In the genomic region with DNA sequence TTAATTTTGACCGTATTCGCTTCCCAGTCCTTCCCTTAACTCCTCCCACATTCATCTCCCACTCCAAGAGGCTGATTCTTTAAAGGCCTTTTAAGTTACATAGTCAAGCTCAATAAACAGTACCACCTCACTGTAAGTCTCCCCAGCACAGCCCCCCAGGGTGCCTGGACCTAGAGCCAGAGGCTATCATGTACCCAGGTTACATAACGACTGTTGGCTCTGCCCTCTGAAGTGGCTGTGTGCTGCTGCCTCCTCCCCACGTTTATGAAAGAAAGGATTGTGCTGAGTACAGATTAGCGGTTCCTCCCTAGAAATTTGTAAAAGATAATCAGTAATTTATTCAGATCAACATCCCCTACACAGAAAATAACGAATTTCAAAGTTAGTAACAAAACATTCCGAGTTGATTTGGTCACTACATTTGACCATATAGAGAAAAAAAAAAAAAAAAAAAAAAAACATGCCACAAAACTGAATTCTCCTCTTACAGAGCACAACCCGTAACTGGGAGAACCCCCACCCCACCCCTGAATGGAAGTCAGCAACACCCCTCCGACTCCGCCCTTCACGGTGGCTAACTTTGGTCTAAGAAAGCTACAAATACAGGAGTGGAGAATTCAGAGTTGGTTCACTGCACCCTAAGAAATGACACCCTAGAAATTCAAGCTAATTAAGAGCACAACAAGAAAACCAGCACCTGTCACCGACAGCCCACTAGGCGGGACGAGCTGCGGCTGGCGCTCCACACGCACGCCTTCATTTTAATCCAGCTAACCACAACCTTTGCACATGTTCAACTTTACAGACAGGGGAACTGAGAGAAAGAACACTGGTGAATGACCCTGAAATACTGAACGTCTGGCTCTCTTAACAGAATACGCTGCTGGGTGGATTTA, we compare ENCODE assay signal across 10 mouse cellular contexts. TPM values are rescaled to one million over a fixed set of nuclear protein-coding genes. Genes with fewer than 3 reads are reported as not detected.
DNase-seq lines count a peak whose midpoint lies in the region; ATAC-seq and TF ChIP-seq lines count a peak whose summit lies in the region.
"Had no signal": no experiment of that assay in that cellular context is flagged by ENCODE, and none has a peak within 500 bp of the region (broad histone marks: within the 10 kb centered on the region; RNA-seq: fewer than 3 reads in every experiment).

No protein-coding gene starts in this region.

- H3K36me3 ChIP-seq in heart, embryonic 13.5 days = peaks cover 32% of the 10 kb centered on the region
- H3K36me3 ChIP-seq in hindbrain, embryonic 10.5 days = peaks cover 42% of the 10 kb centered on the region

- H3K4me2 ChIP-seq in heart, embryonic 13.5 days = no peak overlapping the region
- H3K4me2 ChIP-seq: limb, embryonic 15.5 days had no signal

- H3K27me3 ChIP-seq in heart, embryonic 13.5 days (replicated peaks) = no peaks in the 10 kb centered on the region
- no peaks in the 10 kb centered on the region for H3K27me3 ChIP-seq in hindbrain, embryonic 10.5 days (ENCODE audit: insufficient read depth, poor library complexity, severe bottlenecking)
- H3K27me3 ChIP-seq: limb, embryonic 15.5 days had no signal

- H3K27ac ChIP-seq in heart, embryonic 13.5 days (replicated peaks) = peak overlapping the region; percentile 65
- H3K27ac ChIP-seq in olfactory bulb, adult 2 months (ENCODE audit: insufficient read depth, low read depth, low read length) = 0 out of 2 replicates have a peak overlapping the region, but pooled peaks have one; percentile 3
- H3K27ac ChIP-seq in hindbrain, embryonic 10.5 days = no peak overlapping the region
- H3K27ac ChIP-seq: limb, embryonic 15.5 days had no signal

- 0 out of 2 replicates have a peak overlapping the region, but pooled peaks have one; percentile 8 for H3K9ac ChIP-seq in heart, embryonic 13.5 days
- H3K9ac ChIP-seq: limb, embryonic 15.5 days had no signal

- DNase-seq in heart, postnatal 25 days (ENCODE audit: low spot score) = no peak
- DNase-seq in T-cell, adult 2 months (ENCODE audit: low spot score) = peak; percentile 60
- no peak for DNase-seq in left cerebral cortex, postnatal 14 days (ENCODE audit: low spot score in 2 of 2)
- DNase-seq in adrenal gland, postnatal 25 days = no peak
- DNase-seq in hindbrain, embryonic 10.5 days (ENCODE audit: low spot score) = no peak

- WGBS in heart, embryonic 13.5 days = 72% methylated on average over 20 of the region's 20 CpGs
- 30% methylated on average over 20 of the region's 20 CpGs for WGBS in olfactory bulb, adult 2 months
- WGBS in hindbrain, embryonic 10.5 days = 74% methylated on average over 20 of the region's 20 CpGs

- peaks cover 50% of the 10 kb centered on the region for H3K4me1 ChIP-seq in heart, embryonic 13.5 days
- H3K4me1 ChIP-seq in olfactory bulb, adult 2 months (ENCODE audit: control insufficient read depth, insufficient read depth, low read length) = peaks cover 16% of the 10 kb centered on the region
- H3K4me1 ChIP-seq in hindbrain, embryonic 10.5 days (replicated peaks) = peaks cover 10% of the 10 kb centered on the region

- intact Hi-C loops in heart, postnatal 25 days (cut with DNase I) = no loop called here
- intact Hi-C loops in left cerebral cortex, postnatal 14 days (cut with DNase I) = no loop called here

- TF ChIP-seq POLR2A in olfactory bulb, adult 2 months (IDR thresholded peaks at IDR 0.05; ENCODE audit: insufficient read depth, low read depth, low read length) = no peak

- no peak overlapping the region for H3K4me3 ChIP-seq in heart, embryonic 13.5 days
- no peak overlapping the region for H3K4me3 ChIP-seq in olfactory bulb, adult 2 months (ENCODE audit: insufficient read depth, low read depth, low read length)
- H3K4me3 ChIP-seq in hindbrain, embryonic 10.5 days = no peak overlapping the region
- H3K4me3 ChIP-seq: erythroblast, embryonic 14.5 days; limb, embryonic 15.5 days had no signal

- TF ChIP-seq CTCF in olfactory bulb, adult 2 months (IDR thresholded peaks at IDR 0.05; ENCODE audit: insufficient read depth, low read depth, low read length) = no peak

- H3K9me3 ChIP-seq in heart, embryonic 13.5 days = no peaks in the 10 kb centered on the region
- no peaks in the 10 kb centered on the region for H3K9me3 ChIP-seq in hindbrain, embryonic 10.5 days
- H3K9me3 ChIP-seq: limb, embryonic 15.5 days had no signal

- ATAC-seq in heart, embryonic 13.5 days (ENCODE audit: extremely low read depth, insufficient number of reproducible peaks, low FRiP score, low TSS enrichment) = no peak
- ATAC-seq in granulocyte monocyte progenitor cell, adult 5-6 weeks (replicated peaks; ENCODE audit: poor library complexity, severe bottlenecking) = peak; percentile 46

RNA-seq across cellular contexts. Expression of gene Fryl, which starts 47.0 kb away (rescaled TPM):
- 27.3 and 28.8 TPM in 2 replicates for polyA plus RNA-seq in heart, embryonic 13.5 days (2015; fragmentation: Nextera tagmentation; extraction: Ambion mirVana)
- 10 to 100 TPM; 35.7 to 41.5 TPM for total RNA-seq in heart, postnatal 25 days (2021)
- total RNA-seq in granulocyte monocyte progenitor cell, adult 5-6 weeks (2014; fragmentation: Nextera tagmentation) = 64.8 and 74.0 TPM in 2 replicates
- 75.9 and 87.8 TPM in 2 replicates for total RNA-seq in granulocyte monocyte progenitor cell, adult 5-6 weeks (2017)
- 294 TPM in 1 of 2 replicates, not detected in the other for polyA plus RNA-seq in olfactory bulb, adult 2 months (2012; ENCODE audit: insufficient read depth, insufficient read length, low replicate concordance, missing spikeins)
- total RNA-seq in left cerebral cortex, postnatal 14 days (2021) = 10 to 100 TPM; 48.3 to 49.7 TPM
- 52.3 and 60.0 TPM in 2 replicates for total RNA-seq in adrenal gland, postnatal 25 days (2021)
- polyA plus RNA-seq in hindbrain, embryonic 10.5 days (2016; fragmentation: Nextera tagmentation; extraction: Ambion mirVana) = 29.4 and 30.7 TPM in 2 replicates
